Mouse (Mus musculus) liver, embryonic 14.5 days (tissue): ENCODE measurements around the gene Rab6b.

Experiments
- CTCF ChIP-seq: IDR thresholded peaks from 2 replicates; pipeline ENCODE4 v1.5.1; 2016; ENCODE audit warnings: antibody characterized with exemption, low read depth, control low read depth
- EP300 ChIP-seq: IDR thresholded peaks from 2 replicates; pipeline ENCODE4 v1.6.1; 2016; ENCODE audit warnings: antibody characterized with exemption, low read depth

DNA sequence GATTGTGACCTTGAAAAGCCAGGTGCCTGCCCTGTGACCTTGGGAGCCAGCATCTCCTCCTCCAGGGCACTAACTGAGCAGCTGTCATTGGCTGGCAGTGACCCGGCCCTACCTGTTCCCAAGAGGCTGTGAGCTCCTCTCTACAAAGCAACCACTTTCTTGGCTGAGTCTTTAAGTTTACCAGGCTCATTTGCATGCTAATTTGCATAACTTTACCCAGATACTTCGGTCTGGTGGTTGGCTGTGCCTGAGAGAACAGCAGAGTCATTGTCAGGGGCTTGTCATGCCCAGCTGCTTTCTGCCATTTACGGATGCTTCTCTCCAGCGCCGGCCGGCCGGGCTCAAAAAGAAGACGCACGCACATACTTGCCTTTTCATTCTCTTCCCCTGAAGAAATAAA, 35.1 kb downstream of the Rab6b start:
- TF ChIP-seq CTCF = no peak
- no peak for TF ChIP-seq EP300
